Mouse (Mus musculus) frontal cortex, postnatal 36 days (tissue): ENCODE measurements around the gene Olfr480.

Source experiments
- DNase-seq, 2 experiments: peaks; one replicate each; pipeline ENCODE4 v3.0.0; 2022; ENCODE audit warnings: low spot score in 2 of 2

Gene Olfr480

GRCm38 (mm10) chr7:108067246-108067645 lies at the start of gene Olfr480:
Gene Olfr480, minus strand, starts transcription at chr7:108067346.
- no peak for DNase-seq

- DNase-seq: no peak
Observed at GRCm38 (mm10) chr7:108100549-108100948, 33.4 kb upstream of the Olfr480 start, which contains the start of gene Olfr483. Gene Olfr483, plus strand, starts transcription at chr7:108100849.

- DNase-seq: no peak
Observed at GRCm38 (mm10) chr7:108097486-108097885, 30.3 kb upstream of the Olfr480 start, which contains the start of gene Olfr482. Gene Olfr482, minus strand, starts transcription at chr7:108097586.

- no peak for DNase-seq
Observed at GRCm38 (mm10) chr7:108079555-108079954, 12.4 kb upstream of the Olfr480 start, which contains the start of gene Olfr481. Gene Olfr481, plus strand, starts transcription at chr7:108079855.

- DNase-seq: no peak
Observed at GRCm38 (mm10) chr7:108050393-108050792, 16.8 kb downstream of the Olfr480 start, which contains the start of gene Olfr479. Gene Olfr479, plus strand, starts transcription at chr7:108050693.

- no peak for DNase-seq
Observed at GRCm38 (mm10) chr7:108033889-108034288, 33.3 kb downstream of the Olfr480 start, which contains the start of gene Olfr478. Gene Olfr478, minus strand, starts transcription at chr7:108033989.
